Mouse (Mus musculus) T-helper 17 cell (primary cell): ENCODE data around the gene Map4.

ENCODE experiments used
- in situ Hi-C, 2 experiments: fragments of 300-600 bp; cut with MboI, MseI; formaldehyde crosslinking; loops; 1 replicate in 1 of 2; 2 replicates in 1 of 2; pipeline ENCODE4 v1.15.1; 2025; ENCODE audit warnings: high pct_unique_total_duplicates in 2 of 2

The Map4 gene

GRCm38 (mm10) chr9:109931257-109932171 lies at the start of gene Map4:
Gene Map4 (plus strand): TSS chr9:109931460.
- in situ Hi-C loops, result loop anchor here in 1 of 2 experiments (5.0 kb wide), 1 partner anchor 54 kb away; the partner anchor contains the start of gene Cdc25a

GRCm38 (mm10) chr9:109886259-109886658 lies 45.0 kb upstream of the Map4 start:
- in situ Hi-C loops, result no loop called here

- in situ Hi-C loops, result no loop called here
These were observed 43.9 kb upstream of the Map4 start for GRCm38 (mm10) chr9:109887321-109887720.

- in situ Hi-C loops, result loop anchor here in 1 of 2 experiments (10.0 kb wide), 1 partner anchor 183 kb away; no protein-coding TSS in a partner anchor
These were observed 39.8 kb upstream of the Map4 start for GRCm38 (mm10) chr9:109891501-109891900.

GRCm38 (mm10) chr9:109892651-109893250 lies 38.5 kb upstream of the Map4 start:
- in situ Hi-C loops, result loop anchor here in 1 of 2 experiments (10.0 kb wide), 1 partner anchor 182 kb away; no protein-coding TSS in a partner anchor

- in situ Hi-C loops, result loop anchor here (5.0 to 10.0 kb wide), 3 partner anchors 63 to 180 kb away; no protein-coding TSS in a partner anchor
These were observed 36.7 kb upstream of the Map4 start for GRCm38 (mm10) chr9:109894413-109895090.

GRCm38 (mm10) chr9:109895593-109895992 lies 35.7 kb upstream of the Map4 start:
- in situ Hi-C loops, result loop anchor here (5.0 to 10.0 kb wide), 3 partner anchors 62 to 179 kb away; no protein-coding TSS in a partner anchor

GRCm38 (mm10) chr9:109896253-109897150 lies 34.8 kb upstream of the Map4 start:
- in situ Hi-C loops, result loop anchor here (5.0 to 10.0 kb wide), 3 partner anchors 61 to 178 kb away; no protein-coding TSS in a partner anchor

- in situ Hi-C loops, result loop anchor here (5.0 to 10.0 kb wide), 3 partner anchors 59 to 177 kb away; no protein-coding TSS in a partner anchor
These were observed 33.2 kb upstream of the Map4 start for GRCm38 (mm10) chr9:109898027-109898426.

- in situ Hi-C loops, result loop anchor here (5.0 to 10.0 kb wide), 3 partner anchors 58 to 175 kb away; no protein-coding TSS in a partner anchor
These were observed 31.9 kb upstream of the Map4 start for GRCm38 (mm10) chr9:109899361-109899760.

GRCm38 (mm10) chr9:109899774-109900173 lies 31.5 kb upstream of the Map4 start:
- in situ Hi-C loops, result loop anchor here (5.0 to 10.0 kb wide), 4 partner anchors 58 to 193 kb away; no protein-coding TSS in a partner anchor

- in situ Hi-C loops, result loop anchor here in 1 of 2 experiments (5.0 kb wide), 1 partner anchor 192 kb away; no protein-coding TSS in a partner anchor
These were observed 30.7 kb upstream of the Map4 start for GRCm38 (mm10) chr9:109900604-109901003.

- in situ Hi-C loops, result loop anchor here in 1 of 2 experiments (5.0 kb wide), 1 partner anchor 190 kb away; no protein-coding TSS in a partner anchor
These were observed 29.0 kb upstream of the Map4 start for GRCm38 (mm10) chr9:109902246-109902645.

GRCm38 (mm10) chr9:109902740-109903139 lies 28.5 kb upstream of the Map4 start:
- in situ Hi-C loops, result loop anchor here in 1 of 2 experiments (5.0 kb wide), 1 partner anchor 190 kb away; no protein-coding TSS in a partner anchor

GRCm38 (mm10) chr9:109907300-109907699 lies 24.0 kb upstream of the Map4 start:
- in situ Hi-C loops, result no loop called here

GRCm38 (mm10) chr9:109907774-109908465 lies 23.3 kb upstream of the Map4 start:
- in situ Hi-C loops, result no loop called here

- in situ Hi-C loops, result no loop called here
These were observed 22.2 kb upstream of the Map4 start for GRCm38 (mm10) chr9:109909102-109909501.

GRCm38 (mm10) chr9:109909926-109910325 lies 21.3 kb upstream of the Map4 start:
- in situ Hi-C loops, result loop anchor here in 1 of 2 experiments (10.0 kb wide), 1 partner anchor 655 kb away; no protein-coding TSS in a partner anchor

- in situ Hi-C loops, result loop anchor here in 1 of 2 experiments (10.0 kb wide), 1 partner anchor 653 kb away; no protein-coding TSS in a partner anchor
These were observed 19.5 kb upstream of the Map4 start for GRCm38 (mm10) chr9:109911779-109912178.
